Mouse (Mus musculus): Measurements from ENCODE around the gene Lingo1. TPM values are rescaled to one million over a fixed set of nuclear protein-coding genes. Genes with fewer than 3 reads are reported as not detected.

Lingo1 gene
- total RNA-seq, 2 experiments from 2014 or later = 0.35 to 0.41 TPM

- no peak for DNase-seq
Observed at GRCm38 (mm10) chr9:56612798-56613183, 183.5 kb downstream of the Lingo1 start.

GRCm38 (mm10) chr9:56611912-56612797 is 184.1 kb downstream of the Lingo1 start:
- no peak for DNase-seq
- intact Hi-C loops (cut with DNase I) = no loop called here

More at GRCm38 (mm10) chr9:56612798-56613183, 183.5 kb downstream of the Lingo1 start:
- intact Hi-C loops (cut with DNase I) = no loop called here

- intact Hi-C loops (cut with DNase I) = no loop called here
- no peak for DNase-seq
Observed at GRCm38 (mm10) chr9:56610955-56611354, 185.3 kb downstream of the Lingo1 start.

DNA sequence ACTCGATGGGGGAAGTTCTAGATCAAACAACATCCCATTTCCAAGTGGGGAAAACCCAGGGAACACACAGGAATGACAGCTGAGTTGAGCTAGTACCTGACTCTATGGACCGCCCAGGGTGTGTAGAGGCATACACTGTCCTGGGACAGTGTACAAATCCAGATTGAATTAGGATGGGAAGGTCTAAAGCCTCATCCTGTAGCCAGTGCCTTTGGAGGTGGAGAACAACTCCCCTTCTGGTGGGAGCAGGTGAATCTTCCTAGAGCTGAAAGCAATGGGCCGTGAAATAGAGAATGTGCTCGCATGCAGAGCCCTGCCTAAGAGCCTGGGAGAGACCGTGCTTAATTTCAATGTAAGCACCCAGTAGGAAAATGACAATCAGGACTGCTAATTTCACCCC is 185.8 kb downstream of the Lingo1 start:
- intact Hi-C loops (cut with DNase I) = no loop called here
- DNase-seq = no peak

GRCm38 (mm10) chr9:56609486-56609885 is 186.8 kb downstream of the Lingo1 start:
- DNase-seq = no peak
- intact Hi-C loops (cut with DNase I) = no loop called here

GRCm38 (mm10) chr9:56608691-56609351 is 187.4 kb downstream of the Lingo1 start:
- no peak for DNase-seq
- intact Hi-C loops (cut with DNase I) = no loop called here

DNA sequence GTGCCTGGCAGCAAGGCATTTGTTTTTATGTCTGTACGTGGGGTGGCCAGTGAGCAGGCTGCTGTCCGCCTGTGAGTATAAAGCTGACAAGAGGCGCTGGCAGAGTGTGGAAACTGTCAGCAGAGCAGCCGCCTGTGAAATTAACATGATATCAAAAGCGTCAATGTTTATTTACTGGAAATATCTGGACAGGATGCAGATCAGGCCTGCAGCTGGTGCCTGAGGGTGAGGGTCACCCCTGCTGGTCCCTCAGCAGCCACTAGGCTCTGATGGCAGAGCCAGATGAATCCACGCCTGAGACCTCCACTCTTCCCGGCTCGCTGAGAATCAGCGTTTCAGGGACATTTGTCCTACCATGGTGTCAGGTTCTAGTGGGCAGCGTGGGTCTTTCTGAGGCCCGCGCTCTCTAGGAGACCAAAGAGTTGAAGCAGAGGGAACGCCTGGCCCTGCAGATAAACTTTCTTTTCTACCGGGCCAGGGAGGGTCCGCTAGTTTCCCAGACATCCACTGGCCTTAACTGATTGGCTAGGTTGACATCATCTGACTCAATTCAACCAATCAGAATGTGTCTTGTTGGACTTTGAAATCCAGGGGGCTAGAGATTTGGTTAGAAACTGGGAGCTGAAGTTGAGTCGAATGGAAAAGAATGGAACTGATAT is 190.1 kb downstream of the Lingo1 start:
- no peak for DNase-seq
- intact Hi-C loops (cut with DNase I) = no loop called here

- DNase-seq = no peak
- intact Hi-C loops (cut with DNase I) = no loop called here
Observed at GRCm38 (mm10) chr9:56605443-56605806, 190.8 kb downstream of the Lingo1 start.

DNA sequence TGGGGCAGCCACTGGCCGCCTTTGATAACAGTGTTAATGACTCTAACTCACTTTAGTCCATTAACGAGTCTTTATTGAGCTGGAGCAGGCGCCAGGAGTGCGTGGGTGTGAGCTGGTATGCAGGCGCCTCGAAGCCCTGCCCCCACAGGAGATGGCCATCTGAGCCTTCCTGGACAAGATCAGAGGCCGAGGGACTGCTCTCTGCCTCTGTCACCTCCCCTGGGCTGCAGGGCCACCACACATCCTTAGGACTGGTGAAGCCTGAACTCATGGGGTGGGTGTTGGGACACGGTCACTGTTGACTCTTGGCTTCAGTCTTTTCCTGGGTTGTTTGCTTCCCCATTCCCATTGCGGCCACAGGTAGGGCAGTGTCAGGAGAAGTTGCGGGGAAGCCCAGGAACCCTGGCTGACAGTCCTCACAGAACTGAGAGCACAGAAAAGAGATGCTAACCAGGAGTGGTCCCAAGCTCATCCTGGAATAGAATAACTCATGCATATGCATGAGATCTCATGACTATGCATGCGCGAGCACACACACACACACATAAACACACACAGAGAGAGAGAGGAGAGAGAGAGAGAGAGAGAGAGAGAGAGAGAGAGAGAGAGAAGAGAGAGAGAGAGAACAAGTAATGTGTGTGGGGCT is 191.3 kb downstream of the Lingo1 start:
- intact Hi-C loops (cut with DNase I) = no loop called here
- DNase-seq = no peak

GRCm38 (mm10) chr9:56600655-56601054 is 195.6 kb downstream of the Lingo1 start:
- DNase-seq = no peak
- intact Hi-C loops (cut with DNase I) = no loop called here

- intact Hi-C loops (cut with DNase I) = no loop called here
- DNase-seq = no peak
Observed at GRCm38 (mm10) chr9:56592639-56593038, 203.6 kb downstream of the Lingo1 start.

GRCm38 (mm10) chr9:56591248-56591888 is 204.9 kb downstream of the Lingo1 start:
- DNase-seq = no peak
- intact Hi-C loops (cut with DNase I) = no loop called here

DNA sequence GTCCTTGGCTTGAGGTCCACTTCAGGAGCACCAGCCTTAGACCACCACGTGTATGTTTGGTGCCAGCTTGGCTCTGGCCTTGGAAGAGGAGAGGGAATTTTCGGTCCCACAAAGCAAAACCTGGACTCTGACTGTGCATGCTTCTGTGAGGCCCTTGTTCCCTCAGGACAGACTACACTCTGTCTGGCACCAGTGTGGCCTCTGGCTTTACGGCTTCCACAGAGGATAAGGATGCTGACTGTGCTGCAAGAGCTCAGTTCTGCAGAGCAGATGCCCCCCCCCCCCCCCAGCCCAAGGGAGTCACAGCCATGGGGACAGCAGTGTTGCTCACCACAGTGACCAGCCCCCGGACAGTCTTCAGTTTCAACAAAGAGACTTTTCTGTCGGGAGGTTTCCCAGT is 206.5 kb downstream of the Lingo1 start:
- no peak for DNase-seq
- intact Hi-C loops (cut with DNase I) = no loop called here

DNA sequence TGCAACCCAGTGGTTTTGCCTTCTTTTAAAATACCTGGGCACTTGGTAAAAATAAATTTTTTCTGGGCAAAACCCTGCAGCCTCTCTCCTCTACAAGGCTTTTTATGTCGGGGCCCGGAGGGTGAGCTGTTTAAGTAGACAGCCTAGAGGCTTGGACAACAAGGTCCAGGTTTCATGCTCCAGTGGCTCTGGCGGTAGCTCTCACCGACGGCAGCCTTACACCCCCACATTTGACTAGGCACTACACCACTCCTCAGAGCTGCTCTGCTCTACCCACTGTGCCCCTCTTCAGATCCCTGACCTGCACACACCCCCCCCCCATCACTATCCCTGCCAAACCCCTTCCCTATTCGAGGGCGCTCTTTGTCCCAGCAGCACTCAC is 212.2 kb downstream of the Lingo1 start:
- no peak for DNase-seq
- intact Hi-C loops (cut with DNase I) = no loop called here

- intact Hi-C loops (cut with DNase I) = no loop called here
- no peak for DNase-seq
Observed at GRCm38 (mm10) chr9:56583139-56584042, 212.9 kb downstream of the Lingo1 start.

DNA sequence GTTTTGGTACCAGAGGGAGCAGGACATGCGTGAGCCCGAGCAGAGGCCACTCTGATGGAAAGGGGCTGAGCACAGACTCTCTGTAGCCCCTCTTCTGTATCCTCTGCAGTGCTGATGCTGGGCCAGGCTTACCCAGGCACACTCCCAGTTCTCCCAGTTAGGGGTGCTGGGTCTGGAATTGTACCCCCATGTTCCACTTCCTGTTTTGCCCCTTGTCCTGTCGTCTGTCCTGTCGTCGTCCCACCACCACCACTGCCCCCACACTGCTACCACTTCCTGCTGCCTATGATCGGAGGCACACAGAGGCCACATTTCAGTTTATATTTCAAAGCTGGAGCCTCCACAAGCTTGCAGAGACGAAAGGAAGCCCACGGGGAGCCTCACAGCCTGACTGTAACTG is 213.6 kb downstream of the Lingo1 start:
- DNase-seq = no peak
- intact Hi-C loops (cut with DNase I) = no loop called here

DNA sequence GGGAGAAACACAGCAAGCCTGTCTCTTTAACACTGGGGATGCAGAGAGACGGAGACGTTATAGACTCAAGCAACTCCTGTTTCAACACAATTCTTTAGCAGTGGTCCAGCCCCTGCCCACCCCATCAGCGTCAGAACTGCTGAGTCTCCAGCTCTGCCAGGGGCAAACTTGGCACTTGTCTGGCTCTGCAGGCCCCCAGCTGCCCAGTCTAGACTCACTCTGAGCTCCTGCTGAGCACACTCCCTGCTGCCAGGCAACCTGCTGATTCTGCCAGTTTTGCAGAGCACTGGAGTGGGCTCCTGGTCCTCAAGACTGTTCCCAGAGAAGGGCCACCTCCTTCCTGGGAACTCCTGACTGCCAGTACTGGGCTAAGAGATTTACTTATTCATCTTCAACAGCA is 214.6 kb downstream of the Lingo1 start:
- DNase-seq = no peak
- intact Hi-C loops (cut with DNase I) = no loop called here

GRCm38 (mm10) chr9:56581016-56581415 is 215.3 kb downstream of the Lingo1 start:
- intact Hi-C loops (cut with DNase I) = no loop called here
- no peak for DNase-seq

GRCm38 (mm10) chr9:56580101-56580500 is 216.2 kb downstream of the Lingo1 start:
- no peak for DNase-seq
- intact Hi-C loops (cut with DNase I) = no loop called here

- intact Hi-C loops (cut with DNase I) = no loop called here
- no peak for DNase-seq
Observed at GRCm38 (mm10) chr9:56577405-56577804, 218.9 kb downstream of the Lingo1 start.

Measured in gastrocnemius, postnatal 36 days (tissue).